ENCODE assay signal across 8 mouse cellular contexts in genomic region chr2:3423841-3424578, GRCm38 (mm10). TPM values are rescaled to one million over a fixed set of nuclear protein-coding genes. Genes with fewer than 3 reads are reported as not detected.
DNase-seq lines count a peak whose midpoint lies in the region; ATAC-seq lines count a peak whose summit lies in the region.

Gene Dclre1c, plus strand, starts transcription at chr2:3424131.

- H3K36me3 ChIP-seq in hindbrain, embryonic 12.5 days = no peaks in the 10 kb centered on the region

- DNase-seq in Muller cell, postnatal 12 days (ENCODE audit: inconsistent ontology term) = peak; percentile 92
- peak; percentile 84 for DNase-seq in cerebellum, adult 9-11 months
- DNase-seq in frontal cortex, adult 2 months (ENCODE audit: extremely low spot score in 1 of 2, low spot score in 1 of 2) = peak; percentile 92 to 93
- peak; percentile 82 to 92 for DNase-seq in layer of hippocampus, postnatal 14 days (ENCODE audit: low spot score in 2 of 2)
- DNase-seq in lung, postnatal 14 days = peak; percentile 89
- DNase-seq in retina, adult 2 months (ENCODE audit: low read depth, low spot score) = peak; percentile 71
- peak; percentile 91 to 96 for DNase-seq in thymus, postnatal 36 days

- ATAC-seq in hindbrain, embryonic 12.5 days (ENCODE audit: low FRiP score) = peak; percentile 97

- H3K4me2 ChIP-seq in hindbrain, embryonic 12.5 days (replicated peaks) = peak within 1 kb of the TSS; percentile 91

- peak within 1 kb of the TSS; percentile 73 for H3K9ac ChIP-seq in hindbrain, embryonic 12.5 days

- H3K4me1 ChIP-seq in hindbrain, embryonic 12.5 days = peaks cover 15% of the 10 kb centered on the region

- H3K4me3 ChIP-seq in hindbrain, embryonic 12.5 days = peak within 1 kb of the TSS; percentile 74

- no peaks in the 10 kb centered on the region for H3K9me3 ChIP-seq in hindbrain, embryonic 12.5 days (replicated peaks)

- WGBS in hindbrain, embryonic 12.5 days = 1% methylated on average over 29 of the region's 29 CpGs

- no peak within 1 kb of the TSS for H3K27ac ChIP-seq in hindbrain, embryonic 12.5 days

- no peaks in the 10 kb centered on the region for H3K27me3 ChIP-seq in hindbrain, embryonic 12.5 days

RNA-seq across cellular contexts. Expression of gene Dclre1c, which starts in this region (rescaled TPM):
- polyA plus RNA-seq in frontal cortex, adult 2 months (2012; rRNA removed) = 10.9 and 11.9 TPM in 2 replicates
- 10.0 and 10.1 TPM in 2 replicates for polyA plus RNA-seq in hindbrain, embryonic 12.5 days (2016; fragmentation: Nextera tagmentation; extraction: Ambion mirVana)
- 10 to 100 TPM in 1 of 2 experiments, 1 to 10 TPM in 1; 9.8 to 12.9 TPM for total RNA-seq in layer of hippocampus, postnatal 14 days (2021)
